Mouse (Mus musculus) cerebellum, adult 9-10 months (tissue): Measurements from ENCODE around the gene Reln.
A peak's percentile ranks its signal among the peaks of the same experiment; 100 is the strongest.

Experiments used
- DNase-seq: peaks from one replicate; pipeline ENCODE4 v3.0.0; 2022

Reln gene

GRCm38 (mm10) chr5:22106811-22107485 lies 237.6 kb downstream of the Reln start:
- peak; percentile 69 for DNase-seq

- peak; percentile 61 for DNase-seq
These were observed 249.5 kb downstream of the Reln start for GRCm38 (mm10) chr5:22094984-22095383.

GRCm38 (mm10) chr5:22094043-22094442 lies 250.5 kb downstream of the Reln start:
- DNase-seq, result no peak

GRCm38 (mm10) chr5:22093157-22093865 lies 251.2 kb downstream of the Reln start:
- peak; percentile 63 for DNase-seq

- DNase-seq, result no peak
These were observed 264.0 kb downstream of the Reln start for GRCm38 (mm10) chr5:22080468-22080986.

- no peak for DNase-seq
These were observed 269.5 kb downstream of the Reln start for GRCm38 (mm10) chr5:22074971-22075370.

GRCm38 (mm10) chr5:22072591-22072990 lies 271.9 kb downstream of the Reln start:
- DNase-seq, result no peak

GRCm38 (mm10) chr5:22059251-22059650 lies 285.3 kb downstream of the Reln start:
- no peak for DNase-seq

GRCm38 (mm10) chr5:22041825-22042224 lies 302.7 kb downstream of the Reln start:
- no peak for DNase-seq

GRCm38 (mm10) chr5:22039375-22040149 lies 304.9 kb downstream of the Reln start:
- no peak for DNase-seq

GRCm38 (mm10) chr5:22035201-22035600 lies 309.3 kb downstream of the Reln start:
- no peak for DNase-seq

- DNase-seq, result no peak
These were observed 311.5 kb downstream of the Reln start for GRCm38 (mm10) chr5:22033039-22033438.

GRCm38 (mm10) chr5:22031653-22032052 lies 312.8 kb downstream of the Reln start:
- DNase-seq, result no peak

- no peak for DNase-seq
These were observed 316.1 kb downstream of the Reln start for GRCm38 (mm10) chr5:22028379-22028778.

GRCm38 (mm10) chr5:22027240-22027875 lies 317.1 kb downstream of the Reln start:
- no peak for DNase-seq

GRCm38 (mm10) chr5:22025746-22026145 lies 318.8 kb downstream of the Reln start:
- DNase-seq, result peak; percentile 79

GRCm38 (mm10) chr5:22024108-22024507 lies 320.4 kb downstream of the Reln start:
- no peak for DNase-seq

GRCm38 (mm10) chr5:22017896-22018295 lies 326.6 kb downstream of the Reln start:
- DNase-seq, result peak; percentile 89

GRCm38 (mm10) chr5:22014459-22014858 lies 330.0 kb downstream of the Reln start:
- no peak for DNase-seq

- DNase-seq, result no peak
These were observed 335.4 kb downstream of the Reln start for GRCm38 (mm10) chr5:22009142-22009541.

GRCm38 (mm10) chr5:22007304-22008059 lies 337.0 kb downstream of the Reln start:
- DNase-seq, result no peak

GRCm38 (mm10) chr5:22003858-22004257 lies 340.6 kb downstream of the Reln start:
- peak; percentile 35 for DNase-seq
